Mouse (Mus musculus): ENCODE results near the gene Btn1a1. TPM values are rescaled to one million over a fixed set of nuclear protein-coding genes. Genes with fewer than 3 reads are reported as not detected.

The Btn1a1 gene
- total RNA-seq (2021): not detected
- long read RNA-seq, experiment 1: 0 reads
- long read RNA-seq, experiment 2: 0 reads

DNA sequence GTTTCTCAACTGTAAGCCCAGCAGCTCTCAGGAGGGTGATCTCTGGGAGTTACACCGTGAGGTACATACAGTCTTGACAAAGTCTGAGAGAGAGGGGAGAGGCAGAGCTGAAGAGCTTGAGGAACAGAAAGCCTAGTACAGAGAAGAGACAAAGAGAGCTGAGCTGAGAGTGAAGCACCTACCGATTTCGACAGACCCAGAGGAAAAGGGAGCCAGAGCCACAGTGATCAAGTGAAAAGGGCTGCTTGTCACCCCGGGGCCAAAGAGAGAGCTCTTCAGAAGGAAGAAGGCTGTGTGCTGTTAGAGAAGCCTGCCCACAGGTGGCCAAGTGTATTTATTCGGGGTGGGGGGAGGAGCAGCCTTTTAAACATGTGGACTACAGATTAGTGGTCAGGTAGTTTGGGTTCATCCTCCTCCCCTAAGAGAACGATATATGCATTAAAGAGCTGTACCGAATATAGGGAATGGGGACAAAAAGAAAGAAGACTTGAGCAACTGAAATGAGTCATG is at the start of gene Btn1a1:
TSS of gene Btn1a1 (minus strand) at position 302 of the 510 bp plus-strand sequence.
- no peak for DNase-seq
- intact Hi-C loops (cut with DNase I): no loop called here

DNA sequence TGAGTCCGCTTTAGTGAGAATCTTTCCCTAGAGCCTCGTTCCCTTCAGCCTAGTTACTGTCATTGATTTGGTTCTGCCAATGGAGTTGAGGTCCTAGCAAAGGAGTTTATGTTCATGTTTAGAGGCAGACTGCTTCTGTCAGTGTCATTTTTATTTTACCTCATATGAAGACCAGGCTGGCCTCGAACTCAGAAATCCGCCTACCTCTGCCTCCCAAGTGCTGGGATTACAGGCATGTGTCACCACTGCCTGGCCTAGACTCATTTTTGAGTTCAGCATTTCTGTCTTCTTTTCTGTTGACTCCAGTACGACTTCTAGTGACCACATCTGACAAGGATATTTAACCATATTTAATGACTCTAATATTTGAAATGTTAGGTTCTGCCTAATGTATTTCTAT is 49.6 kb upstream of the Btn1a1 start:
- intact Hi-C loops (cut with DNase I): loop anchor here (5.0 kb wide), 3 partner anchors 148 to 1573 kb away; partner anchors contain the start of gene Zfp322a

DNA sequence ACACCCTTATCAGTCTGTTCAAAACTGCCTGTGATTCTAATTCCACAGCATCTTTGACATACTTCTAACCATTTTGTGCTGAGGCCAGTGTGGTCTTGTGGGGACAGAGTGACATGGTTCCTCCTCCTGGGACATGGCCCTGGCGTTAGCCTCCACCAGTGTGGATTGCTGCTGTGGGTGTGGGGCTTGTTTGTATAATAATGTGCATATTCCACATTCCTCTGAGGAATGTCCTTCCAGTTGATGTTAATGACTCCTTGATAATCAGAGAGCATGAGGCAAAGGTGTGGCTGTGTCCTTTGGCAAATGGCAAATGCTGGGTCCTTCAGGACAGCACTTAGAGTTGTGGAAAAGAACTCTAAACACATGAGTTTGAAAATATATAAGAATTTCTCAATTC is 47.8 kb upstream of the Btn1a1 start:
- DNase-seq: no peak
- intact Hi-C loops (cut with DNase I): no loop called here

More for the DNA sequence above, 49.6 kb upstream of the Btn1a1 start:
- no peak for DNase-seq

DNA sequence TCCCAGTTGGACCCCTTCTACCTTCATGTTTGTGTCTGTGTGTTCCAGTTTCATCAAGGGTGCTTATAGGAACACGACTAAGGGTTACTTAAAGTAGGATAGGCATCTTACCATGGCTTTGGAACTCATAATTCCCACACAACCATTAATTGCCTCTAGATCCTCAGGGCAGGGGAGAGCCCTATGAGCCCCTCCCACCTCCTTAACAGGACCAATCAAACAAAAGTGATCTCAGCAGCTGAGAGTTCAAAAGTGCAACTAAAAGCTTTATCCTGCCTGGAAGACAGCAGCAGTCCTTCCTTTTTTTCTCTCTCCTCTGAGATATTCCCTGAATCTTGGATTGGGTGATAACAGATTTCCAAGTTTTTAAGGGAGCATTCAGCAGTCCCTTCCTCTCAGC is 44.4 kb upstream of the Btn1a1 start:
- DNase-seq: no peak
- intact Hi-C loops (cut with DNase I): no loop called here

DNA sequence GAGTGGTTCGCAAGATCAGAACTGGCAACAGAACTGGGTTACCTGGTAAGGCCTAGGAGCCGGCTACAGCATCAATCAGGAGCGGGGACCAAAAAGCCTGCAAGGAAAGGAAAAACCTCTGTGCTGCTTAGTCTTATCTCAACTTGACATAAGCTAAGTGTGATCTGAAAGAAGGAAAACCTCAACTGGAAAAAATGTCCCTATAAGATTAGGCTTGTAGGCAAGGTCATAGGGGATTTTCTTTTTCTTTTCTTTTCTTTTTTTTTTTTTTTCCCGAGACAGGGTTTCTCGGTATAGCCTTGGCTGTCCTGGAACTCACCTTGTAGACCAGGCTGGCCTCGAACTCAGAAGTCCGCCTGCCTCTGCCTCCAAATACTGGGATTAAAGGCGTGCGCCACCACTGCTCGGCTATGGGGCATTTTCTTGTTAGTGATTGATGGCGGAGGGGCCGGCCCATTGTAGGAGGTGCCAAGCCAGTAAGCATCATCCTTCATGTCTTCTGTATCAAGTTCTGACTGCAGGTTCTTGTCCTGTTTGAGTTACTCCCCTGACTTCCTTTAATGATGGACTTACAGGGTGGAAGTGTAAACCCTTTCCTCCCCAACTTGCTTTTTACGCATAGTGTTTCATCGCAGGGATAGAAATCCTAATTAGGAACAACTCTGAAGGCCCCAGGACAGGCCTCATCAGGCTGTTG is 41.3 kb upstream of the Btn1a1 start:
- DNase-seq: no peak
- intact Hi-C loops (cut with DNase I): no loop called here

DNA sequence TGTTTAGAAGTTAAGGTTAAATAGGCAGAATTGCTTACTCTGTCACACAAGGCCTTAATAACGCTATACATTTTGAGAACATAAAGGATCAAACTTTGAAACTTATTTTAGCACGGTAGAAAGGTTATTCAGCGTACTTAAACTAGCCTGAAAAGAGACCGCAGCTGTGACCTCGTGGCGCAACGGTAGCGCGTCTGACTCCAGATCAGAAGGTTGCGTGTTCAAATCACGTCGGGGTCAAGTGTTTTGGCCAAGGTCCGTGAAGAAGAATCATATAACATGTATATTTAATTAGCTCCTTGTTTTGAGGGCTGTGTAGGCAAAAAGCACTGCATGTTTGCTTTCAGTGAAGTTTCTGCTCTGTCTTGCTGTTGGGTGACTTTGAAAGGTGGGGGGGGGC is 40.6 kb upstream of the Btn1a1 start:
- intact Hi-C loops (cut with DNase I): no loop called here
- no peak for DNase-seq

DNA sequence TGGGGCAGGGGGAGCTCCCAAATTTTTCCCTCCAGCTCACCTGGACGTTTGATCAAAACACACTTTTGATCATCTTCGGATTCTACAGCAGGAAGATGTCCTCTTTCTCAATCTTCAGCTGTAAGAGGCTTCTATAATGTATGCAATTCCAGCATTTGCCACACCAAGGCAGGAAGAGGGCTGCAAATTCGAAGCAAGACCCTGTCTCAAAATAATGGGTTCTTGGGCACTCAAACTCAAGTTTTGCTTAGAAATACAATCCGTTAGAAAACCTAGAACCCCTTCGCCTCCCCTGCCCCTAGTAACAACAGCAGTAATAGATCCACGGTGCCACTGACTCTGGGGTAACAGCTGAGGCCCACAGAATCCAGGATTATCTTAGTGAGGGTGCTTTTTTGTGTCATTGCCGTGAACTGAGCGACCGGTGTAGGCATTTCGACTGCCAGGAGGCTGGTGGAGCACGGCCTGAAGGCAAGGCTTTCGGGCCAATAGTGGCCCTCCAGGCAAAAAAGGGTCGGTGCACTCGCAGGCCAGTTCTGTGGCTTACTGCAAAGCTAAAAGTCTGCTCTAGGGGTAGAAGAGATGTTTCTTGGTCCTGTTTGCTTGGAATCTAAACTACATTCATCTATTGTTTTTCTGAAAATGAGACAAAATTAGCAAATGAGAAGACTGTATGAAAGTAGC is 40.1 kb upstream of the Btn1a1 start:
- no peak for DNase-seq
- intact Hi-C loops (cut with DNase I): no loop called here

DNA sequence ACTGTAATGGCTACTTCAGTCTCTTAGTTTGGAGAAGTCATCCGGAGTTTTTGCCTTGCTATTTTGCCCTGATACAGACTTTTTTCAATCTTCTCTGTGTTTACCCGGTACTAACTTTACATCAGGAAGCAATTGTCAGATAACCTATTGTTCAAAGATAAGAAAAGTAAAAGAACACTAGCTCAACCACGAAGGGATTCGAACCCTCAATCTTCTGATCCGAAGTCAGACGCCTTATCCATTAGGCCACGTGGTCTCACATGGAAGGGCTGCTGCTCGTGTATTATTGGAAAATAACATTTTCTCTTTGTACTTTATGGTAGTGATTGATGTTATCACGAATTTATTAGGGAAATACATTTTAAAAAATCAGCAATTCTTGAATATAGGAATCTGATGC is 38.1 kb upstream of the Btn1a1 start:
- intact Hi-C loops (cut with DNase I): no loop called here
- DNase-seq: peak in 1 of 2 experiments; percentile 58

DNA sequence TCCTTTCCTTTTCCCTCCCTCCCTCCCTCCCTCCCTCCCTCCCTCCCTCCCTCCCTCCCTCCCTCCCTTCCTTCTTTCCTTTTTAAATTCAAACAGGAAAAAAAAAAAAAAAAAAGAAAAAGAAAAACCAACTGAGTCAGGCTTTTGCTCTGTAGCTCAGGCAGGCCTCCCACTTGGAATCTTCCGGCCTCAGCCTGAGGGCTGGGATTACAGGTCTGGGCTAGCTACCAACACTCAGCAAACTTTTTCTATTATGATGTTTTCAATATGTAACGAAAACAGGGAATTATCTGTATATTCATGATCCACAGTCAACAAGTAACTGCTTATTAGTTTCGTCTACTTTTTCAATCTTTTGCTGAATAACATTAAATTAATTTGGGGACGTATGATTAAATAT is 37.2 kb upstream of the Btn1a1 start:
- intact Hi-C loops (cut with DNase I): no loop called here
- DNase-seq: no peak

DNA sequence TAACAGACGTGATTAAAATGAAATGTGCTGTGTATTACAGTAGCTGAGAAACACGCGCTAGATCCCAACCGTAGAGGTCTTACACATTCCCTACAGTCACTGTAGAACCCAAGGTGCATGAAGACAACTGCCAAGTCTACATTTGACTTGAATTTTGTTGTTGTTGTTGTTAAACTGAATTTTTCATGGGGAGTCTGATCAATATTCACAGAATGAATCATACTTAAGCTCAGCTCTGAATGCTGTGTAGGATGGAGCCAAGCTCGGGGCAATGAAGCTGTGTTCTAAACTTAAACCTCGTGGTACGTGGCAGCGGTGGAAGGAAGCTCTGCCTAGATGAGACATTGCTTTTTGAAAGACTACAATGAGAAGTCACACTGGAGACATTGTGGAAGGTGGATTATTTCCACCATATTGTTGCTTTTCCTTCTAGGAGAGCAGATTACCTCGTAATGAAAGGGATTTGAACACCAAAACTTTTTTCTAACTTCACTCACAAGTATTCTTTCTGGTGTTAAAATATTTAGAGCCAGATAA is 36.4 kb upstream of the Btn1a1 start:
- DNase-seq: no peak
- intact Hi-C loops (cut with DNase I): no loop called here

DNA sequence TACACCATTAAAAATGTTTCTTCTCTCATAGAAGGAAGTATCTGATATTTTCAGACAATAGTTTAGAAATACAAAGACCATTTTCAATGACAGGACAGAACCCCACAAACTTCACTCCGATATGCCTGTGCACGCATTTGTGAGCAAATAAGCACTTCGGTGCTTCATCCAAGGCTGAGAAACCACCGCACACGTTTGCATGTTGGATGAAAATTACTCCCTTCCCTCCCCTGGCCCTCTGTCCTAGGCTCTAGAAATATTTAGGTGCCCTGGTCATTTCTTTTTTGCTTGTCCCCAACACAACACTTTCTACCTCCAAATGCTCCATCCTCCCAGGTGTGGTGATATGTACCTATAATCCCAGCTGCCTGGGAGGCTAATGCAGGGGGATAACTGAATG is 35.8 kb upstream of the Btn1a1 start:
- intact Hi-C loops (cut with DNase I): no loop called here
- DNase-seq: no peak

DNA sequence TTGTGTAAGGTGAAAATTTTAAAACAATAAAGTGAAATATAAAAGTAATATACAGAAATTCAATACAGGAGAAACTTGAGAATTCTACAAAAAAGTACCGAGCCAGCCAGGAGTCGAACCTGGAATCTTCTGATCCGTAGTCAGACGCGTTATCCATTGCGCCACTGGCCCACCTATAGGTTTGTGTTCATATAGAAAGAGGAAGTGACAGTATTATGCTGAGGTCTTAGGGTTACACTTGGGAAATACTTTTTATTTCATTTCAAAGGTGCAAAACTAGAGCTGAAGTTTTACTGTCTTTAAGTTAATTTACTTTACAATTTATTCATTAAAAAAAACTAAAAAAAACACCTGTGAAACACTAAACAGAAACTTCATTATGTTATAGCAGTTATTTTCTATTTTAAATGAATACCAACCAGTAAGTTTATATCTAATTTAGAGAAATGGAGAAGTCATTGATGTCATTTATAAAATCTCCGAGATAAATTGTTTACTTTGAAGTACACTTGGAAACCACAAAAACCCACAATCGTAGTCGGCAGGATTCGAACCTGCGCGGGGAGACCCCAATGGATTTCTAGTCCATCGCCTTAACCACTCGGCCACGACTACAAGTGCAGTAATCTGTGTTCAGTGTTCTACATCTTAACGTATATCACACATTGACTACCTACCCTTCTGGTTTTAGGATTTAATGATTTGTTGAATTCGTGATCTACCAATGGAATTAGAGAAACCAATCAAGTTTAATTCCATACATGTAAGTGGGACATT is 34.9 kb upstream of the Btn1a1 start:
- intact Hi-C loops (cut with DNase I): no loop called here
- peak in 1 of 2 experiments; percentile 22 for DNase-seq

DNA sequence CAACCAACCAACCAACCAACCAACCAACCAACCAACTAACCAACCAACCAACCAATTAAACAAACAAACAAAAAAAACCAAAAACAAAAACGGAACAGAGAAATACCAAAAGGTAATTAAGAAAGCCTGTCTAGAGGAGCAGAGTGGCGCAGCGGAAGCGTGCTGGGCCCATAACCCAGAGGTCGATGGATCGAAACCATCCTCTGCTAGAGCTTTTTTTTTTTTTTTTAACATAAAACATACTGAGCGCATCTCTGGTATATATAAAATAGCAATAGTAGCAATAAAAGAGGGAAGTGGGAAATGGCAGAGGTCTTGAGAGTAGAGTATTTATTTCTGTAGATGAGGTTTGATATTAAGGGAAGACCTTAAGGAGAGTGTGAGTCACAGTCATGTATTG is 34.2 kb upstream of the Btn1a1 start:
- intact Hi-C loops (cut with DNase I): no loop called here

DNA sequence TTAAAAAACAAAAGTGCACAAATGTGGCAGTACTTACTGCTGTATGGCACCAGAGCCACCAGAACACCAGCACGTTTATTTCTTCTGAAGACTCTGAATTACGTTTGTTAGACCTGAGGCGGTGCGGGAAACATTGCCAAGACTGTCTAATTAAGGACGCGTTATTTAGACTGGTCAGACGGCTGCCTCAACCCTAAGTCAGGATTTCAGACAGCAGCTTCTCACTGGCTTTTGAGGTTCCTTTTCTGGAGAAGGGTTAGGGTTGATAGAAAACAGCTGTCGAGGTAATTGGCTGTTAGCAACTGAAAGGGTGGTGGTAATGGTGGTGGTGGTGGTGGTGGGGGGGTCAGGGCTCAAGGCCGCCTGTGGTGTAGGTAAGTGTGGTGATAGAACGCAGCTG is 33.0 kb upstream of the Btn1a1 start:
- no peak for DNase-seq
- intact Hi-C loops (cut with DNase I): no loop called here

More for the DNA sequence above, 34.2 kb upstream of the Btn1a1 start:
- DNase-seq: no peak

DNA sequence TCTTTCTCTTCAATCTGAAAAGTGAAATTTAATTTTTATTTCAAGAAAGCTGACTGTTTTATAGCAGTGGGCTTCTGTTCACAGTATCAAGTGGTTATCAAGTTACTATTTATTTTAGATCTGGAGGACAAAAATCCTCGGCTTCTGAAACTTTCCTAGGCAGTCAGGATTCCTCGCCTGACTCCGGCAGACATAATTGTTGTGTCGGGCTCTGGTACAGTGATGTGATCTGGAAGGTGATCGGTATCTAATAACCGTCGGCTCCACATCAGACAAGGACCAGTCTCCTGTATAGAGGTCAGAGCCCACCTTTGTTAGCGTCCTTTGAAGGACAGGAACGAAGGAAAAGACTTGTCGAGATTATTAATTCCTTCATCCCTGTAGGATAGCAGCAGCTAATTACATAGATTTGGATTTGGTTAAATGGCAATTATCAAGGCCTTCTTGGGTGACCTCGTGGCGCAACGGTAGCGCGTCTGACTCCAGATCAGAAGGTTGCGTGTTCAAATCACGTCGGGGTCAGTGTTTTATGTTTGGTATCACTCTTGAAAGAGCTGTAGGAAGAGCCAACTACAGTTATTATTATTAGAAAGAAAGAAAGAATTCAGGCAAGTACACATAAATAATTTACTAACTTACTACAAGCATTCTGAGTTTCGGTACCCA is 32.1 kb upstream of the Btn1a1 start:
- no peak for DNase-seq
- intact Hi-C loops (cut with DNase I): no loop called here

DNA sequence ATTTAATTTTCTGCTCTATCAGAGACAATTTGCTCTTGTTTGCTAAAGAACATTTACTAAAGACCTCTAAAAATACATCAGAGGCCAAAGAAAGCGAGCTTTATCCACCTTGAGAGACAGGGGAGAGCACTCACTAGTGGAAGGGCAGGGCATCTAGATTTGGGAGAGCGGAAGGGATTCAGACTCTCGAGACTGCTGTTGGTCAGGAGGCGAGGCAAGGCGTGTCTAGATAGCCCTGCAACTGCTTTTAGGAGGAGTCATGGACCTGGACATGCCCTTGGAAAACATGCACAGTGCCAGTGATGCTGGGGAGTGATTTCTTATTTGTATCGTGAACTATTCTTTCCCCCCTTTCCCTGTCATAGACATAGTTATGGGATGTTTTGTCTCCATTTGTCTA is 29.8 kb upstream of the Btn1a1 start:
- no peak for DNase-seq
- intact Hi-C loops (cut with DNase I): no loop called here

DNA sequence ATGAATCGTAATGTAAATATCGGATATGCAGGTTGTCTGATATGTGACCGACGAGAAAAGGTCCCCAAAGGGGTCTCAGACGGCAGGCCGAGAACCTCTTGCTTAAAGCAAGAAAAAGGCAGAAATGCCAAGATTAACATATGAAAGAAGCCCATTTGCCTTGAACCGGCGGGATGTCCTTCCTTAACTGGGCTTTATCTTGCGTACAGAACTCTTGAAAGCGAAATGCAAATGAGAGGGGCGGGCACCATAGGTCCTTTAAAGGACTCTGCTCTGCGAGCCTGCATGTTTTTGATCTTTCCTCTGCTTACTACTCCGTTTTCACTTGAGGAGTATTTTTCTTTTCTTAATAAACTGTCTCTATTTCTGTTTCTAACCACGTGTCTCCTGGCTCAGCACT is 26.3 kb upstream of the Btn1a1 start:
- intact Hi-C loops (cut with DNase I): no loop called here
- DNase-seq: no peak

DNA sequence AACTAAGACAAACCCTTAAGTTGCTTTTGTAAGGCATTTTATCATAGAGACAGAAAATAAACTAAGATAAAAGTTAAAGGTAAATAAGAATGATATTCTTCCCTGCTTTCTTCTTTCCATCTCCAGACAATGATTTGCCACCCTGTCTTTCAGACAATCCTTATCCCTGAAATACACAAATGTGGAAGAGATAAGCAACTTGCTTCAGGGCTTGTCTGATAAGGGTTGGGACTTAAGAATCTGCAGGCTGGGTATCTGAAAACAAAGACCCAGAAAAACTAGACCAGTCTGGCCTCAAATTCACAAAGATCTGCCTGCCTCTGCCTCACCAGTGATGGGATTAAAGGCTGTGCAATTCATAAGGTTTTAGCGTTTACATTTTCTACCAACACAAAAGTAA is 25.6 kb upstream of the Btn1a1 start:
- intact Hi-C loops (cut with DNase I): no loop called here
- no peak for DNase-seq

DNA sequence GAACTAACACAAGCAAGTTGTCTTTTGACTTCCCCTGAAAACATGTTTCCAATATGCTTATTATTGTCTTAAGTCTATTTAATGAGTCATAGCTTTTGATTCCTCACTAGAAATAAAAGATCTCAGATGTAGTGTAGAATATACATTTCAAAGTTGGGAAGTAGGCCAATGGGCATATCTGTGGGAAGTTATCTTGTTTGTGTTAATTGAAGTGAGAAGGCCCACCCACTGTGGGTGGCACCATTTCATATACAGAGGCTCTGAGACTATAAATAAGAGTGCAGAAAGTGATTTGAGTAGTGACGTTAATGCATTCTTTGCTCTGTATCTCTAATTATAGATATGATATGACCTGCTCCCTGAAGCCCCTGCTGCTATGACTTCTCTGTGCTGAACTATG is 25.2 kb upstream of the Btn1a1 start:
- intact Hi-C loops (cut with DNase I): no loop called here
- DNase-seq: no peak

All from heart, postnatal 14 days (tissue).